Comparison of ENCODE assay signal across 17 mouse cellular contexts in genomic region chr1:171630912-171631311, GRCm38 (mm10). TPM values are rescaled to one million over a fixed set of nuclear protein-coding genes. Genes with fewer than 3 reads are reported as not detected.
DNase-seq lines count a peak whose midpoint lies in the region; ATAC-seq and TF ChIP-seq lines count a peak whose summit lies in the region.
"Had no signal": no experiment of that assay in that cellular context is flagged by ENCODE, and none has a peak within 500 bp of the region (broad histone marks: within the 10 kb centered on the region; RNA-seq: fewer than 3 reads in every experiment).

No protein-coding gene starts in this region.

- no peak for TF ChIP-seq CTCF in heart, adult 2 months (IDR thresholded peaks at IDR 0.05)

- TF ChIP-seq EP300 in heart, adult 2 months (IDR thresholded peaks at IDR 0.05; ENCODE audit: insufficient read depth, low read depth, low read length): no peak

- H3K4me2 ChIP-seq in heart, embryonic 16.5 days (ENCODE audit: low read depth, low read length): no peak overlapping the region
- no peak overlapping the region for H3K4me2 ChIP-seq in lung, embryonic 16.5 days (ENCODE audit: low read depth, low read length)
- H3K4me2 ChIP-seq in limb, embryonic 13.5 days (replicated peaks): no peak overlapping the region
- H3K4me2 ChIP-seq: embryonic facial prominence, embryonic 13.5 days had no signal

- no peaks in the 10 kb centered on the region for H3K27me3 ChIP-seq in heart, embryonic 16.5 days (ENCODE audit: control insufficient read depth, insufficient read depth, low read length)
- no peaks in the 10 kb centered on the region for H3K27me3 ChIP-seq in heart, adult 2 months (ENCODE audit: control insufficient read depth, insufficient read depth, low read length)
- no peaks in the 10 kb centered on the region for H3K27me3 ChIP-seq in lung, embryonic 16.5 days (ENCODE audit: control insufficient read depth, insufficient read depth, low read depth, low read length)
- no peaks in the 10 kb centered on the region for H3K27me3 ChIP-seq in limb, embryonic 13.5 days
- H3K27me3 ChIP-seq: CH12.LX; embryonic facial prominence, embryonic 13.5 days had no signal

- no peak for DNase-seq in heart, adult 2 months
- no peak for DNase-seq in lung, postnatal 10 days
- DNase-seq in brain, adult 2 months (ENCODE audit: low read depth, low spot score): peak; percentile 45
- no peak for DNase-seq in kidney, postnatal 36 days
- DNase-seq: cerebellum, postnatal 25 days; gastrocnemius, postnatal 25 days; liver; lung, adult 2 months; thymus, postnatal 25 days had no signal

- WGBS in heart, embryonic 16.5 days: 62% methylated on average over 4 of the region's 4 CpGs
- WGBS in heart, adult 2 months: 50% methylated on average over 4 of the region's 4 CpGs
- 69% methylated on average over 4 of the region's 4 CpGs for WGBS in lung, embryonic 16.5 days
- 56% methylated on average over 4 of the region's 4 CpGs for WGBS in limb, embryonic 13.5 days

- peak overlapping the region; percentile 36; the same call in 1 of the 2 replicates for H3K27ac ChIP-seq in heart, embryonic 16.5 days (ENCODE audit: low read length)
- no peak overlapping the region for H3K27ac ChIP-seq in heart, adult 2 months
- no peak overlapping the region for H3K27ac ChIP-seq in lung, embryonic 16.5 days (ENCODE audit: low read length)
- no peak overlapping the region for H3K27ac ChIP-seq in limb, embryonic 13.5 days
- H3K27ac ChIP-seq: embryonic facial prominence, embryonic 13.5 days had no signal

- H3K36me3 ChIP-seq in heart, embryonic 16.5 days (ENCODE audit: control insufficient read depth, insufficient read depth): no peaks in the 10 kb centered on the region
- H3K36me3 ChIP-seq in heart, adult 2 months (ENCODE audit: control insufficient read depth, insufficient read depth, low read length): no peaks in the 10 kb centered on the region
- H3K36me3 ChIP-seq in lung, embryonic 16.5 days (ENCODE audit: control insufficient read depth, insufficient read depth, low read length): no peaks in the 10 kb centered on the region
- no peaks in the 10 kb centered on the region for H3K36me3 ChIP-seq in limb, embryonic 13.5 days
- H3K36me3 ChIP-seq: embryonic facial prominence, embryonic 13.5 days had no signal

- peaks cover 9% of the 10 kb centered on the region for H3K4me1 ChIP-seq in heart, embryonic 16.5 days (ENCODE audit: control insufficient read depth, insufficient read depth, low read length)
- H3K4me1 ChIP-seq in heart, adult 2 months (ENCODE audit: control insufficient read depth, insufficient read depth, low read length): peaks cover 1% of the 10 kb centered on the region; the same call in 1 of the 2 replicates
- 0 out of 2 replicates have a peak, but pooled peaks cover 2% of the 10 kb centered on the region for H3K4me1 ChIP-seq in lung, embryonic 16.5 days (replicated peaks; ENCODE audit: control insufficient read depth, insufficient read depth, low read length)
- 0 out of 2 replicates have a peak, but pooled peaks cover 6% of the 10 kb centered on the region for H3K4me1 ChIP-seq in limb, embryonic 13.5 days
- H3K4me1 ChIP-seq: embryonic facial prominence, embryonic 13.5 days had no signal

- no peak for TF ChIP-seq POLR2A in heart, adult 2 months (IDR thresholded peaks at IDR 0.05; ENCODE audit: insufficient read depth, low read depth, low read length)

- intact Hi-C loops in heart, adult 2 months (cut with DNase I): no loop called here

- no peak overlapping the region for H3K4me3 ChIP-seq in heart, embryonic 16.5 days (ENCODE audit: low read length)
- no peak overlapping the region for H3K4me3 ChIP-seq in heart, adult 2 months
- no peak overlapping the region for H3K4me3 ChIP-seq in lung, embryonic 16.5 days (ENCODE audit: low read length)
- no peak overlapping the region for H3K4me3 ChIP-seq in limb, embryonic 13.5 days
- H3K4me3 ChIP-seq: embryonic facial prominence, embryonic 13.5 days had no signal

- ATAC-seq in heart, embryonic 16.5 days (replicated peaks; ENCODE audit: extremely low read depth, insufficient read depth, low FRiP score): peak; percentile 58
- ATAC-seq in lung, embryonic 16.5 days (ENCODE audit: low read depth): 0 out of 2 replicates have a peak, but pooled peaks have one; percentile 17
- peak; percentile 37; the same call in 1 of the 2 replicates for ATAC-seq in limb, embryonic 13.5 days (ENCODE audit: low FRiP score, low read depth)

- H3K79me2 ChIP-seq in heart, adult 2 months (replicated peaks; ENCODE audit: control insufficient read depth, insufficient read depth, low read length): no peaks in the 10 kb centered on the region

- H3K9ac ChIP-seq in heart, embryonic 16.5 days (ENCODE audit: low read length): no peak overlapping the region
- no peak overlapping the region for H3K9ac ChIP-seq in heart, adult 2 months (ENCODE audit: low read depth, low read length)
- no peak overlapping the region for H3K9ac ChIP-seq in lung, embryonic 16.5 days (ENCODE audit: low read length)
- H3K9ac ChIP-seq in limb, embryonic 13.5 days: no peak overlapping the region
- H3K9ac ChIP-seq: embryonic facial prominence, embryonic 13.5 days had no signal

- no peaks in the 10 kb centered on the region for H3K9me3 ChIP-seq in heart, embryonic 16.5 days (replicated peaks; ENCODE audit: control insufficient read depth, low read length)
- H3K9me3 ChIP-seq in lung, embryonic 16.5 days (ENCODE audit: control insufficient read depth, low read length): no peaks in the 10 kb centered on the region
- H3K9me3 ChIP-seq in limb, embryonic 13.5 days: no peaks in the 10 kb centered on the region
- H3K9me3 ChIP-seq: embryonic facial prominence, embryonic 13.5 days had no signal

RNA-seq across cellular contexts. Expression of gene Slamf7, which starts 21.9 kb away (rescaled TPM):
- polyA plus RNA-seq in heart, embryonic 16.5 days (2015; fragmentation: Nextera tagmentation; extraction: Ambion mirVana): 0.35 and 0.83 TPM in 2 replicates
- total RNA-seq in heart, adult 2 months (2021): under 1 TPM; 0.16 to 0.21 TPM
- 0.20 and 0.35 TPM in 2 replicates for polyA plus RNA-seq in heart, adult 2 months (2012; rRNA removed)
- polyA plus RNA-seq in lung, embryonic 16.5 days (2015; fragmentation: Nextera tagmentation; extraction: Ambion mirVana): 0.28 and 0.63 TPM in 2 replicates
- 0.65 TPM in 1 of 2 replicates, not detected in the other for polyA plus RNA-seq in limb, embryonic 13.5 days (2015; fragmentation: Nextera tagmentation; extraction: Ambion mirVana)
- total RNA-seq: gastrocnemius, postnatal 25 days; layer of hippocampus, postnatal 25 days had no signal
- polyA plus RNA-seq: embryonic facial prominence, embryonic 13.5 days; intestine, embryonic 14.5 days; kidney, embryonic 16.5 days had no signal

RNA-seq across cellular contexts. Expression of gene Ly9, which starts 23.7 kb away (rescaled TPM):
- polyA plus RNA-seq in heart, embryonic 16.5 days (2015; fragmentation: Nextera tagmentation; extraction: Ambion mirVana): 1.00 and 2.2 TPM in 2 replicates
- total RNA-seq in heart, adult 2 months (2021): under 1 TPM; 0.36 to 0.60 TPM
- 0.35 and 0.74 TPM in 2 replicates for polyA plus RNA-seq in heart, adult 2 months (2012; rRNA removed)
- 0.49 and 0.85 TPM in 2 replicates for polyA plus RNA-seq in lung, embryonic 16.5 days (2015; fragmentation: Nextera tagmentation; extraction: Ambion mirVana)
- polyA plus RNA-seq in limb, embryonic 13.5 days (2015; fragmentation: Nextera tagmentation; extraction: Ambion mirVana): 0.18 and 0.29 TPM in 2 replicates

RNA-seq across cellular contexts. Expression of gene Cd48, which starts 50.9 kb away (rescaled TPM):
- polyA plus RNA-seq in heart, embryonic 16.5 days (2015; fragmentation: Nextera tagmentation; extraction: Ambion mirVana): 6.4 and 11.2 TPM in 2 replicates
- total RNA-seq in heart, adult 2 months (2021): 1 to 10 TPM; 2.3 to 2.7 TPM
- polyA plus RNA-seq in heart, adult 2 months (2012; rRNA removed): 3.6 and 4.5 TPM in 2 replicates
- polyA plus RNA-seq in lung, embryonic 16.5 days (2015; fragmentation: Nextera tagmentation; extraction: Ambion mirVana): 4.7 and 6.7 TPM in 2 replicates
- 2.0 and 2.2 TPM in 2 replicates for polyA plus RNA-seq in limb, embryonic 13.5 days (2015; fragmentation: Nextera tagmentation; extraction: Ambion mirVana)
